Mouse (Mus musculus) cerebellum, adult 8-10 months (tissue): ENCODE results near the gene Tmem184b.

Source experiments
- DNase-seq: peaks from one replicate; pipeline ENCODE4 v3.0.0; 2022

The Tmem184b gene

DNA sequence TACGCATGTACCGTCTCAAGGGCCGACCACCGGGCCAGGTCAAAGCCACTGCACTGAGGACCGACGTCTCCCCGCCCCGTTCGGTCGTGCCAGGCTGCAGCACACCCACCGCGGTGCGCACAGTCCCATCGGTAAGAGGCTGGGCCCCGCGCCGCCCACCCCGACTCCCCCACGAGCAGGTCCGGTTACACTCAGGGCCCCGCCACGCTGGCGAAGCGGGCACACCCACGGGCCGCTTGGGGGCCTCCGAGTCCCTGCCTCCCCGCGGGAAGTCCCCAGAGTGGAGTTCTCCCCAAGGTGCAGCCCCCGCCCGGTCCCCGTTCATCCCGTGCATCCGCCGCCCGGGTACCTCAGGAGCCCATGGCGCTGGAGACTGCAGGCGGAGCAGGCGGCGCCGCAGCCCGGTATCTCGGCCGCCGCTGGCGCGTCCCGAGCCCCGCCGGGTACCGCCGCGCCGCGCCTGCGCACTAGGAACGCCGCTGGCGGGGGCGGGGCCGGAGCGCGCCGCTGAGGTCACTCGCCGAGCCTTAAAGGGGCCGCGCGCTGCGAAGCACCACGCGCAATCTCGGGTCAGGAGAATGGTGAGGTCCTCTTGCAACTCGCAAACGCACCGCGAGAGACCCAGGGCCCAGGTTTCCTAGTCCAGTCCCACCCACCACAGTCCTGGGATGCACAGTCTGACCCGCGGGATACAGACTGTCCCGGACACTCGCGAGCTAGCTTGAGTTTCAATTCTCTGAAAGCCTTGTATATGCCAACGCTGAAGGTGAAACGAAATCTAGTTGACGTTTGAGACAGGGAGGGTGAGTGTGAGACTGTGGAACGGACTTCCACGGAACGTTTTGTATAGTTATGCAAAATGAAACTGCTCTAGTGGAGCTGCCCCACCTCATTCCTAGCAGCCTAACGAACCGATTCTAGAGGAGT lies at the start of gene Tmem184b:
Tmem184b (minus strand) TSS at position 734 of the 927 bp plus-strand sequence.
- DNase-seq, result peak; percentile 88

DNA sequence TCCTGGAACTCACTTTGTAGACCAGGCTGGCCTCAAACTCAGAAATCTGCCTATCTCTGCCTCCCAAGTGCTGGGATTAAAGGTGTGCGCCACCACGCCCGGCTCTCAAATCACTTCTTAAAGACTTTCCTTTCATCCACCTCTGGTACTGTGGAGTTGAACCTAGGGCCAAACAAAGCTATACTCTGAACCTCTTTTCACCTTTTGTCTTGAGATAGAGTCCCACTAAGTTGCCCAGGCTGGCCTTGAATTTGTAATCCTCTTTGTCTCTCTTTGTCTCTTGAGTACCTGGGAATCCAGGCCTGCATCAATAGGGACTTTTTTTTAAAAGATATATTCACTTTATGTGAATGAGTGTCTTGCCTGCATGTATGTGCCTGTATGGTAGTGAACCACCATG lies 44.7 kb upstream of the Tmem184b start:
- no peak for DNase-seq

DNA sequence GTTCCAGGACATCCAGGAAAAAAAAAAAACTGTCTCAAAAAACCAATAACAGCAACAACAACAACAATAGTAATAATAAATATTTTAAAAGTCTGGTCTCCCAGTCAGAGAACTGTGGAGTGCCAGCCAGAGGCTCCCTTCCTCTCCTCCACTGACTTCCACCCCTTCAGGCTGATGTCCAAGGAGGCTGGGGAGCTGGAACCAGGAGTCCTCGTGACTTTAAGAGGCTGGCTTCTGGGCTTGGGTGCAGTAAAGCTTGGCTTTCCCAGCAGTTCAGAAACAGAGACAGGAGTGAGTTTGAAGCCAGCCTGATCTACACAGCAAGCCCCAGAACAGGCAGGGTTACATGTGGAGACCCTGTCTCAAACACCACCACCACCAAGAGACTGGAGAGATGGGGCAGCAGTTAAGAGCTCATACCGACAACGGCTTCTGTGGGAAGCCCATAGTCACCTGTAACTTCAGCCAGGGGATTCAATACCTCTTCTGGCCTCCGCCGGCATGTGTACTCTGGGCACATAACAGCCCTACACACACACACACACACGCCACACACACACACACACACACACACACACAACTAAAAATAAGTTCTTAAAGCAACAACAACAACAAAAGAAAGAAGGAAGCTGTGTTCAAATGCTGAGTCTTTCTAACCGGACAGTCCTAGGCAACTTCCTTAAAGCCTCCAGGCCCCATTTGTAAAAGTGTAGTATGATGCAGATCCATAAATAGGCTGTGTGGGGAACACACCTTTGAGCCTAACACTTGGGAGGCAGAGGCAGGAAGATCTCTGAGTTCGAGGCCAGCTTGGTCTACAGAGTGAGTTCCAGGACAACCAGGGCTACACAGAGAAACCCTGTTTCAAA lies 42.7 kb upstream of the Tmem184b start:
- DNase-seq, result no peak

DNA sequence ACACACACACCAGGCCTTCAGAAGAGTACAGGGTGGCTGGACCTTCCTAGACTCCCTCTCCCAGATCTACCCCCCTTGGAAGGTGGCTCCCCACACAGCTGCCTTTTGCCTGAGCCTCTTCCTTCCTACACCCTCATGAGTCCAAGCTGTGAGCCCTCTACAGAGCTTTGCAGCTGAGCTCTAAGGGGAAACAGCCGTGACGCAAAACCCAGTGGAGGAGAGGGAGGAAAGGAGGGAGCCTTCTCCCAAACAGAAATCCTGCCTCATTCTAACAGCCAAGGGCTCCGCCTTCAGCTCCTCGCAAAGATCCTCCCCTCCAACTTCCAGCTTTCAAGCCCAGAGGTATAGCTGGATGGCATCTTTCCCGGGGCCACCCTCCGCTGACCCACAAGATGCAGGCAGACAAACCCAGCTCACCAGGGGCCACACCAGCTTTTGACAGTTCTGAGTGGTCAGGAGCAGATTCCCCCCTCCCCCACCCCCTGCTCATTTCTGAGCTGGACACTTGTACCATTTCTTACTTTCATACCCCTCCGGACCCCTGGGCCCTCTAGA lies 40.6 kb upstream of the Tmem184b start:
- no peak for DNase-seq

DNA sequence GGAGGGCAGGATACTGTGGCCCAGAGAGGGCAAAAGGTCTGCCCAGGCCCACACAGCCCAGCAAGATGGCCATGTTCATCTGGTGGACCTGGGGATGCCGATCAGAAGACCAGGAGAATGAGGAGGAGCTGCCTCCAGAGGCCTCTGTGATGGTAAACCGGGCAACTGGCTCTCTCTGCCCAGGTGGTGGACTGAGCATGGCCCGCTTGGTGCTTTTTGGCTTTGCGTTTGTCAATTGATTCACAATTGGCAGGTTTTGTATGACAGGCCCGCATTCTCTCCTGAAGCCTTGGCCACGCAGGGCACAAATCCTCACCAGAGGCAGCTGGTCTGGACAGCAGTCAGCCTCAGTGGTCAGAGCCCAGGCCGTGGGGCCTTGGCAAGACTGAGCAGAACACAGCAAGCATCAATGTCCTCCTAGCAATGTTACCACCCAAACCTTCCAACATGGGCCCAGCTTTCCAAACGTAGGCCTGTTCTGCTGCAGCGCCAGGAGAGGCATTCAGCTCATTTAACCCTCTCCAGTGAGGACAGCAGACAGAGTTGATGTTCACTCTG lies 39.7 kb upstream of the Tmem184b start:
- DNase-seq, result no peak

DNA sequence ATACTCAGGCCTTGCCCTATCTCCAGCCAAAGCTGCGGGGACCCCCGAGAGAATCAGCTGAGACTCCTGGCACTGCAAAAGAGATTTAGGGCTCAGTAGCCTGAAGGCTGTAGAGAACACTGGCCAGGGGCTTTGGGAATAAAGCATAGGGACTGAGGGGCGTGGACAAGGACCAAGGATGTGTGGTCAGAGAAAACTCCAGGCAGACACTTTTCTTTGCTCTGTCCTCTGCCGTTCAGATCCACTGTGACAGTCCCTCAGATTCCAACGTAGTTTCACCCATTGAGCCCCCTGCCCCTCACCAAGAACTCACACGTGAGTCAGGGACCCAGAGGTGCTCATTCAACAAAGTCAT lies 38.9 kb upstream of the Tmem184b start:
- no peak for DNase-seq

DNA sequence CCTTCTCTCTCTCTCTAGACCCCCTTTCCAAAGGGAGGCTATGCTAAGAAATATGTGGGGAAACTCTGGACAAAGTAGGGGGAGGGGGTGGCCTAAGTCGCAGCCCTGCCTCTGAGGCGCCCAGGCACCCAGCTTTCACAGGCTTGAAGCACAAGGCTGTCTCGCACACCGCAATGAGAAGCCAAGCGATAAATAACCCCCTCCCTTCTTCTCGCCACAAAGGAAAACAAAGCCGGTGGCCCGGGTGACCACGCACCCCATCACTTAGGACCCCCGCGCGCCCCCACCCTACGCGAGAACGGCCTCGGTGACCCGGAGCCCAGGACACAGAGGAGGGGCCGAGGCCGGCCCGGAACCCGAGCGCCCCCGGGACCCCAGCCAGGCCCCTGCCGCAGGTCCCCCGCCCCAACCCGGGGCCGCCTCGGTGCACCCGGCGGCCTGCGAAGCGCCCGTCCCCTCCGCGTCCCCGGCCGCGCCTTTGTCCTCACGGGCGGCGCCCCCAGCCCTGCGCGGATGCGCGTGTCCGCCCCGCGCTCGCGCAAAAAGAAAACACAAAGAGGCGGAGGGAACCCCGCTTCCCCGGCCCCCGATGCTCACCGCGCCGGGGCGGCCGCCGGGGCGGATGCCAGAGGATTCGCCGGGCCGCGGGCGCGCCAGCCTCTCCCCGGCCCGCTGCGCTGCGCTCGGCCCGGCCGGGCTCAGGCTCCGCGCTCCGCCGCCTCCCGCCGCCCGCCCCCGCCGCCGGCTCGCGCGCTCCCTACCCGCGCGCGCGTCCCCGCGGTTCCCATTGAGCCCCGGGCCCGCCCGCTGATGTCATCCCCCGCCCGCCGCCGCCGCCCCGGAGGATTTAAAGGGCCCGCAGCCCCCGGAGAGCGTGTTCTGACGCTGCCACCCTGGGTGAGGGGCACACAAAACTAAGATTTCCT lies 38.2 kb upstream of the Tmem184b start:
- peak; percentile 79 for DNase-seq

DNA sequence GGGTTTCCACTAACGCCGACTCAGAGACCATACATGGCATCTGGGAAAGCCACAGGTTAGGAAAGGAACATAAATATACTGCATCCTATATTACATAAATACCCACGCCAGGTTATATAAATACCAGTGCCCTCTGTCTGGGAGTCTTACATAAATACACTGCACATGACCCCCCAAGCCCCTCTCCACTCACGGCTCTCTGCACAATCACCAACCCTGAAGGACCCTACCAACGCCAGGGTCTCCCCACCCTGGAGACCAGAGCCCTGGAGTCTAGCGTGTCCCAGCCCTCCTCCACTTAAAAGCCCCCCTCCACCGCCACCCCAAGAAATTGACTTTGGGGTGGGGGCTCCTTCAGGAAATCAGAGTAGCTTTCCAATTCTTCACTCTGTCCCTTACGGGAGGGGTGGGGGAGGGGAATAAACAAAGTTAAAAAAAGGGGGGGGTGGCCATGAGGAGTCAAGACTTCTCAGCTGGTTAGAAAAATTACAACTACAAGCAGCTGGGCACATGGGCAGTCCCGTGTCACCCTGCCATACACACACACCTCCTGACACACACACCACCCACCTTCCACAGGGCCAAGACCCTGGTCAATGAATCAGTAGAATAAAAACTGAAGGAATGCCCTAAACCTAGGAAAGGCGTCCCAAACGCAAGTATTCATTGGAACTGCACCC lies 37.4 kb upstream of the Tmem184b start:
- no peak for DNase-seq

DNA sequence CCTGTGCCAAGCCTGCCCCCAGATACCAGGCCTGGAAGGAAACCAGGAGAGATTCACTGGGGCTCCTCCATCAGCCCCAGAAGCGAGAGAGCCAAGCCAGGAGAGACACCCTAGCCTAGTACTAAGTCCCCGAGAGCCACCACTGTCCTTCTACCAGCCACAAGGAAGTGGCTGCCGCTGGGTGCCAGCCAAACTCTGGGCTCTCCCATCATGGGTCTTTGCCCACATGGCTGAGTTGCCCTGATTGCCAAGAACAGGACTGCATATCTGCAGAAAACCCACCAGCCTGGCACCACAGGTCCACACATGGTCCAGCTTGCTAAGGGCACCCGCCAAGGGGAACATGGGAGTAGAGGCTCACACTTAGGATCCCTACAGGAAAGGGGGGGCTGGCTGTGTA lies 36.9 kb upstream of the Tmem184b start:
- DNase-seq, result peak; percentile 54

DNA sequence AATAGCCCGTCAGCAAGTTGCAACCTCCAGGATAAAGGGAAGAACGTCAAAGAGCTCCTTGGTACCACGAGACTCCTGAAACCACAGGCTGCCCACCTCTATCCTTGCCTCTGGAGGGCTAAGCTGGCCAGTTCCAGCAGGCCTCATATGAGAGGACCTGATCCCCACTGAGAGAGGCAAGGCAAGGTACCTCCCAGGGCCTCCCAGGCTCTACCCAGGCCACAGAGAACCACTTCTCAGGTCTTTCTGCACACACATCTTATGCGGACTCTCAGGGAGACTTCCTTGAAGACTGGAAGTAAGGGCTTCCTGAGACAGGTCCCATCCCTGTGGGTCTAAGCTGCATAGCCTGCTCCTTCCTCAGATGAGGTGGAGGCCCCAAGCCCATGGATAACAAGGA lies 36.0 kb upstream of the Tmem184b start:
- DNase-seq, result no peak

DNA sequence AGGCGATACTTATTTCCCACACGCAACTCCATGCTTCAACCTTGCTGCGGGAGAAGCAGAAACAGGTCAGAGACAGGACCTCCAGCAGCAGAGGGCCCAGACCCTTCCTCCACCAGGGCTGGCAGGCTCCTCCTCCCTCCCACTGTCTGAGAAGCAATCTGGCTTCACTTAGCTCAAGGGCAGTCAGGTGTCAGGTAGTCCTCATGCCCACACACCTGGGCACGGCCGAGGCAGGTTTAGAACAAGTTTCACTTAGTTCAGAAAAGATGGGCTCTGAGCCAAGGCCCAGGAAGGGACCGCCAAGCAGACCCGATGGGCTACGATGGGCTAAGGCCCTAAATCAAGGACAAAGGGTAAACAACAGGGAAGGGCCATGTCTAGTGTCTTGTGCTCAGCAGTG lies 35.4 kb upstream of the Tmem184b start:
- no peak for DNase-seq

DNA sequence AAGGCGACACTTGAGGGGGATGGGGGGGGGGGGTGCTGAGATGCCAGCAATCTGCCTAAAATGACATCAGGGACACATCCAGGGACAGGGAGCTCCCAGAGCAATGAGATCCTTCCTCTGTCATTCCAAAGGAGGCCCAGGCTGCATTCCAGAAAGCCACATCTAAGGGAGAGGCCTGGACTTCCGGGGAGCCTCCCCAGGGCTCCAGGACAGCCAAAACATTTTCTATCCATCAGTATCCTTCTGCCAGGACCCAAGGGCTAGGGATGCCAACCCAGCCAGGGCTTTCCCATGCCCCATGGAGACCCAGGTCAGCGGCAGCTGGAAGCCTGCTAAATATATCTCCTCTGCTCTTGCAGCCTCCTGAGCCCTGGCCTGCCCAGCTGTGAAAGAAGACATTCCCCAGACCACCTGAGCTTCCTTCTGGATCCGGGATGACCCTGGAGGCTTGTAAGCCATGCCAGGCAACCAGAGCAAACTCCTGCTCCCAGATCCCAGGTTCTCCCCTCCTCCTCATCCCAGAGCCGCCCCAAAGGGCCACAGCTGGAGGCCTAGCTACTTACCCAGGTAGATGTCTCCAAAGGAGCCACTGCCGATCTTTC lies 34.9 kb upstream of the Tmem184b start:
- no peak for DNase-seq

DNA sequence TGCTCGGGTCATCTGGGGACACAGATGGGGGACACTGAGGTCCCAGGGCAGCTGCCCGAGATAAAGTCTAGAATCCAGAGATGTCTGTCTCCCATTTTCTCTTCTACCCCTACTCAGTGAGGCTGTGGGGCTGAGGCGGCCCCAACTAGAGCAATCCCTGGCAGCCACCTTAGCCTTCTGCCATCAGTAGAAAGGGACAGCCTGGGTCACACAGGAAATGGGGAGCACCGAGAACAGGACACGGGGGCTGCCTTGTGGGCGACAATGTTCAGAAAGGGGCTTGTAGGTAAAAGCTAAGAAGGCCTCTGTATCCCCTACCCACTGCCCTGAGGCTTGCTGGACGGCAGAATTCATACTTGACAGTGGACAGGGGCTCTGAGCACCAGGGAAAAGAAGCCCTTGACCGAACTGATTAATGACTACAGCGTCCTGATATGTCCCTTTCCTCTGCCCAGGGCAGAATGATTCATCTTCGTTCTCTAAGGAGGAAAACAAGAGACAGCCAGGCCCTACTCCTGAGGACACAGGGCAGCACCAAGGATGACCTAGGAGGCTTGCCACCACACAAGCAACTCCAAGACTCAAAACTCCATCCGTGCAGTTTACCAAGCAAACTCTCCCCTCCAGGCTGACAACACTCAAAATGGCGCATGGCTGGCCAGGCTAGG lies 34.3 kb upstream of the Tmem184b start:
- no peak for DNase-seq

DNA sequence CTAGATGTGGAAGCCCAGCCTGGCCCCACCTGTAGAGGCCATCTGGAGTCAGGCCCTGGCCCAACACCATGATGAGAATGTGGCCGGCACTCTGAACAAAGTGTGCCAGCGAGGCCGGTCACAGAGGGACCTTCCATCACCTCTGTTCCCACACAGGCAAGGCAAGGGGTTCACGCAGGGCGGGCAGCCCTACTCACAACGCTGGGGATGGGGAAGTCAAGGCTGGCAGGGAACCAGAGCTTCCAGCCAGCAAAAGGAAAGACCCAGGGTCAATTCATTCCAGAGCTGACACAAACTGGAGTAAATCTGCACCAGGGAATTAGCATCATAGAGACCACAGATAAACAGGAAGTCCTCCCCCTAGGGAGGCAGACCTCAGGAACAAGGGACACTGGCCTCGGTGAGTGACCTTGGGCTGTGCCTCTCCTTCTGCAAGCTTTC lies 33.1 kb upstream of the Tmem184b start:
- peak; percentile 57 for DNase-seq

DNA sequence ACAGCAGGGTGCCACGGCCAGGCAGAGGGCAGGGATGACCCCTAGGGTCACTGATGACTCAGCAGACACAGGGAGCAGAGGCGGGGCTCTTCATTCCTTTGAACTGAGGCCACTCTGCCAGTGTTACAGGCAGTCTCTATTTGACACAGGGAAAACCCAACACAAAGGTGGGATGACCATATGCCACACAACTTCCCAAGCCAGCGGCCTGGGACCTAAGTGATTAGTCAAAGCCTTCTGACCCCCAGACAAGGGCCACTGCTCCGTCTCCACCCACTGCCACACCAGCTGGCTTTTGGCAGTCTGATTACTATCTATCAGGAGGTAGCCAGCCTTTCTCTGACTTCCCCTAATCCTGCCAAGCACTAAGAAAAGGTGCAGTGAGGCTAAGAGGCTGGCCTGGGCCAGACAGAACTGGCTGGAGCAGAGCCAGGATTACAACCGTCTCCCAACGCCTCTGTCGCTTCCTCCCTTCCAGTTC lies 31.9 kb upstream of the Tmem184b start:
- DNase-seq, result no peak

DNA sequence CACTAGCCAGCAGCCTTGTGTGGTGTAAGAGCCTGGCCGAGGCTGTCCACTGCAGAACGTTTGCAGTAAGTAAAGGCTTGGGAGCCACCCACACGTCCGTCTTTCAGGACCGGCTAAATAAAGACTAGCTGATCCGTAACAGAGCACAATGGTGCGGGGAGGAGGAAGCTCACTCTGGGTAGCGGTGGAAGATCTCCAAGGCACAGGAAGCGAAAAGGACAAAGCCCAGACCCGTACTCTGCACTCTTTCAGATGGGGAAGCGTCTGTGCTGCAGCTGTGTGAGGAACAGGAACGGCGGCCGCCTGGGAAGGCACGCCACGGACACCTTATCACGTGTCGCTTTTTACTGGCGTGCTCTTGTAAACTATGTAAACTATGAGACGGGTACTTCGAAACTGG lies 29.5 kb upstream of the Tmem184b start:
- DNase-seq, result no peak

DNA sequence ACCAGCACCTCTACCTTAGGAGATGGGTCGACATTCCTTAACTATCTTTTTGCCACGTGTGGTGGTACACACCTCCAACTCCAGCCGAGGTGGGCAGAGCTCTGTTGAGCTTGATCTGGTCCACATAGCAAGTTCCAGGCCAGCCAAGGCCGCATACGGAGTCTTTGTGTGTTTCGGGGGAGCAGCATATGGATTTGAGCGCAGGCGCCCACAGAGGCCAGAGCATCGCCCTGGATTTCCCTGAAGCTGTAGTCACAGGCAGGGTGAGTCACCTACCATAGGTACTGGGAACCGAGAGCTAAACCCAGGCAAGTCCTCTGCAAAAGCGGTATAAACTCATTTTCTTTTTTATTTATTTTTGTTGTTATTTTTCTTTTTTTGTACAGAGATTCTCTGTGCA lies 29.0 kb upstream of the Tmem184b start:
- DNase-seq, result no peak

DNA sequence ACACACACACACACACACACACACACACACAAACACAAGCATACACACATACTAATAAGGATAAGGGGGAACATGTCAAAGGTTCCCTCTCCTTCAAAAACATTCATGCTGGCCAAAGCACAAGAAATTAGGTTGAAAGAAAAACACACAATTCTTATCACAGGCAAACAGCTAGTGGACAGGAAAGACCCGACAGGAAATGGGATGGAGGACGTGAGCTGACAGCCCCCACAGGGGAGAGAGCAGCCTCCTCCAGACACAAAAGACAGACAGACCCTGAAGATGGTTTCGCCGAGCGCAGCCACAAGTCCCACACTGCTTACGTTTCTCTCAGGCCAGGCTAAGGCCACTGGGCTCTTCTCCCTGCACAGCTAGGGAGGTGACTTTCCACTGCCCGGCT lies 28.6 kb upstream of the Tmem184b start:
- no peak for DNase-seq

DNA sequence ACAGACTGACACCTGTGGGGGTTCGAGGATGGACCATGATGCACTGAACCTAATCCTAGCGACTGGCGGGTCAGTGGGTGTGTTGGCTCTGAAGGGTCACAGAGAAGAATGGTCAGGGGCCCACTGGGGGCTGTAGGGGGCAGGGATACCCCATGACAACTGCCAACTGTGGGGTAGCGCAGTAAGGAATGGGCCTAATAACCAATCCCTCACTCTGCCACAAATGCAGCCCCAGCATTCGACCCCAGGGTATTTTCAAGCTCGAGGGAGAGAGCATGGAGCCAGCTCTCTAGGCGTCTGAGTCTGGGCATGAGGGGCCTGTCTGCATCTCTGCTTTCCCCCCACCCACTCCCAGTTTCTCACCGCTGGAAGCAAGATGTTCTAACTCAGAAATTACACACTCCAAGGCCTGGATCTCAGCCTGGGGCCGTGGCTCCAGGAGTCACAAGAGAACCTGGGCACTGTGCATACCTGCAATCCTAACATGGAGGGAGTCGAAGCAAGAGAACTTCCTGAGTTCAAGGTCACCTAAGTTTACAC lies 27.2 kb upstream of the Tmem184b start:
- DNase-seq, result no peak

DNA sequence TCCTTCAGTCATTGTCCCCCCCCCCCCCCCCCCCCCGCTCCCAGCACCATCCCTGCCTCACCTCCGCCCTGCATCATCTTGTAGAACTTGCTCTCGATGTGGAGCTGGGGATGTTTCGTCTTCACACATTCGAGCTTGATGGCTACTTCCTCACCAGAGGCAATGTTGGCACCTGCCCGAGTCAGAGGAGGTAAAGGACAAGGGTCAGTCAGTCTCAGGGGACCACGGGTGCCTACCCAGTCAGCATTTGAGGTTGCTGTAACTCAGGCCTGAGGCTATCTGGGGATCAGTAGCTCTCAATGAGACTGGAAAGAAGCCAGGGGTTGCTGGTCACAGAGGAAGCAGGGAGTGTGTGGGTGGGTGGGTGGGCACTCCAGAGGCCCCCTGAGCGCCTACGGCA lies 26.6 kb upstream of the Tmem184b start:
- no peak for DNase-seq
